Comparison of ENCODE assay signal across 10 mouse cellular contexts in genomic region chr2:159002481-159003186, GRCm38 (mm10).
A peak's percentile ranks its signal among the peaks of the same experiment; 100 is the strongest.
DNase-seq lines count a peak whose midpoint lies in the region; ATAC-seq lines count a peak whose summit lies in the region.
"Had no signal": no experiment of that assay in that cellular context is flagged by ENCODE, and none has a peak within 500 bp of the region (broad histone marks: within the 10 kb centered on the region; RNA-seq: fewer than 3 reads in every experiment).

No protein-coding gene starts in this region.

- H3K27ac ChIP-seq in kidney, embryonic 15.5 days = no peak overlapping the region
- no peak overlapping the region for H3K27ac ChIP-seq in embryonic facial prominence, embryonic 13.5 days
- no peak overlapping the region for H3K27ac ChIP-seq in hindbrain, embryonic 14.5 days
- no peak overlapping the region for H3K27ac ChIP-seq in midbrain, embryonic 16.5 days (ENCODE audit: low read length)
- H3K27ac ChIP-seq: liver, embryonic 14.5 days had no signal

- no peaks in the 10 kb centered on the region for H3K36me3 ChIP-seq in kidney, embryonic 15.5 days
- H3K36me3 ChIP-seq in embryonic facial prominence, embryonic 13.5 days = no peaks in the 10 kb centered on the region
- H3K36me3 ChIP-seq in hindbrain, embryonic 14.5 days (replicated peaks; ENCODE audit: control insufficient read depth, insufficient read depth) = no peaks in the 10 kb centered on the region
- no peaks in the 10 kb centered on the region for H3K36me3 ChIP-seq in midbrain, embryonic 16.5 days (ENCODE audit: control insufficient read depth, insufficient read depth, low read length)

- peak overlapping the region; percentile 43 for H3K4me2 ChIP-seq in kidney, embryonic 15.5 days
- H3K4me2 ChIP-seq in embryonic facial prominence, embryonic 13.5 days = peak overlapping the region; percentile 50
- peak overlapping the region; percentile 49 for H3K4me2 ChIP-seq in hindbrain, embryonic 14.5 days (replicated peaks)
- peak overlapping the region; percentile 51 for H3K4me2 ChIP-seq in midbrain, embryonic 16.5 days (ENCODE audit: low read length)

- no peak overlapping the region for H3K9ac ChIP-seq in kidney, embryonic 15.5 days
- peak overlapping the region; percentile 23 for H3K9ac ChIP-seq in embryonic facial prominence, embryonic 13.5 days
- peak overlapping the region; percentile 46 for H3K9ac ChIP-seq in hindbrain, embryonic 14.5 days
- H3K9ac ChIP-seq in midbrain, embryonic 16.5 days (ENCODE audit: low read depth, low read length) = peak overlapping the region; percentile 47; the same call in 1 of the 2 replicates
- H3K9ac ChIP-seq: liver, embryonic 14.5 days had no signal

- peaks cover 8% of the 10 kb centered on the region for H3K4me1 ChIP-seq in kidney, embryonic 15.5 days
- peaks cover 18% of the 10 kb centered on the region for H3K4me1 ChIP-seq in embryonic facial prominence, embryonic 13.5 days
- peaks cover 17% of the 10 kb centered on the region for H3K4me1 ChIP-seq in hindbrain, embryonic 14.5 days (replicated peaks; ENCODE audit: control insufficient read depth, insufficient read depth, low read length)
- H3K4me1 ChIP-seq in midbrain, embryonic 16.5 days (ENCODE audit: control insufficient read depth, insufficient read depth, low read length) = peaks cover 11% of the 10 kb centered on the region

- no peaks in the 10 kb centered on the region for H3K9me3 ChIP-seq in kidney, embryonic 15.5 days (replicated peaks)
- H3K9me3 ChIP-seq in embryonic facial prominence, embryonic 13.5 days = no peaks in the 10 kb centered on the region
- H3K9me3 ChIP-seq in hindbrain, embryonic 14.5 days (ENCODE audit: control insufficient read depth, low read length) = no peaks in the 10 kb centered on the region
- H3K9me3 ChIP-seq in midbrain, embryonic 16.5 days (replicated peaks; ENCODE audit: control insufficient read depth, low read length, poor library complexity, severe bottlenecking) = no peaks in the 10 kb centered on the region

- no peak for DNase-seq in kidney, postnatal 36 days
- DNase-seq in hindbrain, embryonic 14.5 days (ENCODE audit: low spot score) = no peak
- no peak for DNase-seq in urinary bladder, postnatal 14 days (ENCODE audit: low spot score)
- no peak for DNase-seq in adrenal gland, postnatal 36 days
- no peak for DNase-seq in ovary, postnatal 10 days (ENCODE audit: low spot score)
- DNase-seq: kidney, postnatal 25 days had no signal

- no peak for ATAC-seq in kidney, embryonic 15.5 days (replicated peaks; ENCODE audit: low FRiP score)
- ATAC-seq in embryonic facial prominence, embryonic 13.5 days (ENCODE audit: insufficient number of reproducible peaks, insufficient read depth, low FRiP score, low TSS enrichment, low read depth) = no peak
- peak; percentile 78; the same call in 1 of the 2 replicates for ATAC-seq in hindbrain, embryonic 14.5 days (ENCODE audit: low FRiP score)
- peak; percentile 72 for ATAC-seq in midbrain, embryonic 16.5 days

- H3K27me3 ChIP-seq in kidney, embryonic 15.5 days = no peaks in the 10 kb centered on the region
- H3K27me3 ChIP-seq in embryonic facial prominence, embryonic 13.5 days = no peaks in the 10 kb centered on the region
- H3K27me3 ChIP-seq in hindbrain, embryonic 14.5 days (ENCODE audit: control insufficient read depth, insufficient read depth, low read length) = 0 out of 2 replicates have a peak, but pooled peaks cover 3% of the 10 kb centered on the region
- no peaks in the 10 kb centered on the region for H3K27me3 ChIP-seq in midbrain, embryonic 16.5 days (ENCODE audit: control insufficient read depth, insufficient read depth, low read depth, low read length)

- H3K4me3 ChIP-seq in kidney, embryonic 15.5 days (replicated peaks) = 0 out of 2 replicates have a peak overlapping the region, but pooled peaks have one; percentile 9
- no peak overlapping the region for H3K4me3 ChIP-seq in embryonic facial prominence, embryonic 13.5 days
- no peak overlapping the region for H3K4me3 ChIP-seq in hindbrain, embryonic 14.5 days (replicated peaks; ENCODE audit: low read length)
- peak overlapping the region; percentile 15; the same call in 1 of the 2 replicates for H3K4me3 ChIP-seq in midbrain, embryonic 16.5 days (ENCODE audit: low read depth, low read length)

- 18% methylated on average over 17 of the region's 17 CpGs for WGBS in kidney, embryonic 15.5 days
- 16% methylated on average over 17 of the region's 17 CpGs for whole genome bisulfite sequencing in embryonic facial prominence, embryonic 13.5 days
- WGBS in hindbrain, embryonic 14.5 days = 9% methylated on average over 17 of the region's 17 CpGs
- 7% methylated on average over 17 of the region's 17 CpGs for WGBS in midbrain, embryonic 16.5 days

Comparison
In these comparisons a context has a peak if more than half of its experiments do, and no peak if none do; other contexts are left out.
1. ATAC-seq: peak in hindbrain, embryonic 14.5 days (single experiment) and midbrain, embryonic 16.5 days (single experiment); none in kidney, embryonic 15.5 days (single experiment) and embryonic facial prominence, embryonic 13.5 days (single experiment).
2. H3K4me3 ChIP-seq: peak in kidney, embryonic 15.5 days (single experiment) and midbrain, embryonic 16.5 days (single experiment); none in embryonic facial prominence, embryonic 13.5 days (single experiment) and hindbrain, embryonic 14.5 days (single experiment).
3. Peak in every context shown above with its lines, with median percentiles within 50 percentile points of each other: H3K4me2 ChIP-seq.